Mouse (Mus musculus): ENCODE measurements around the gene Kirrel.

Gene Kirrel

DNA sequence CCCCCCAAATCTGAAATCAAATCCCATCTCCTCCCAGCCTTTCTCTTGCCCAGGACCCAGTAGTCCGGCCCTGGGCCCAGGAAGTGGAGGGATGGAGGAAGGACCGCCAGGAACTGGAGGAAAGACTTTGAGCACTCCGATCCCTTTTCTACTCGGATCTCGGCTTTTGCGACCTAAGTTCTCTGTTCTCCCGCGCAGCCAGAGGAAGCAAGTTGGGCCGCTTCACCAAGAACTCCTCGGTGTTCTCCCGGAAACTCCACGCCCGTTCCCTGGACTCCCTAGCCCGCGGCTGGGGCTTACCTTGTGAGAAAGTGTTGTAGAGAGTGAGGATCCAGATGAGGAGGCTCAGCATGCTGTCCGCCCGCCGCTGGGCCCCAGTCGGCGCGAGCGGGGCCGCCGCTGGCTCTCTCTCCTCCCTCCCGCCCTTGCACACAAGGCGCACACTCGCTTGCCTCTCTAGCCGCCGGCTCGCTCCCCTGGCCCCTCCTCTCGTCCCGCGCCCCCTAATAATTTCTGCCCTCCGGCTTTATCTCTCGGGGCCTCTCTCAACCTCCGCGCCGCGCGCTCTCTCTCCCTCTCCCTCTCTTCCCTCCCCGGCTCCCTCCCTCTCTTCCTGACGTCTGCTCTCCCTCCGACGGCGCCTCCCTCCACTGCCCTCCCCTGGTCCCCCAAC lies at the start of gene Kirrel:
Gene Kirrel, minus strand, starts transcription at position 652 of the 673 bp plus-strand sequence.
- DNase-seq (ENCODE audit: low spot score) = peak; percentile 84

DNA sequence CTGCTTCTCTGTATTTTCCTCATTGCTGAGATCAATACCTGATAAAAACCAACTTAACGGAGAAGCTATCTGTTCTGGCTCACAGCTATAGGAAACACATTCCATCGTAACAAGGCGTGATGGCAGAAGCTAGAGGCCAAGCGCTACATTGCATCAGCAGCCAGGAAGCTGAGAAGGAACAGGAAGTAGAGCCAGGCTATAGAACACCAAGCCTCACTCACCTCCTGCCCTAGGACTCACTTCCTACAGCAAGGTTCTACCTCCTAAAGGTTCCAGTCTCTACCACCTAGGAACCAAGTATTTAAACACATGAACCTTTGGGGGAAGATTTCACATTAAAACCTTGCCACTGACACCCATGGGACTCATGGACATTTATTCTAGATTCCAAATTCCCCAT lies 49.1 kb upstream of the Kirrel start:
- DNase-seq (ENCODE audit: low spot score) = no peak

DNA sequence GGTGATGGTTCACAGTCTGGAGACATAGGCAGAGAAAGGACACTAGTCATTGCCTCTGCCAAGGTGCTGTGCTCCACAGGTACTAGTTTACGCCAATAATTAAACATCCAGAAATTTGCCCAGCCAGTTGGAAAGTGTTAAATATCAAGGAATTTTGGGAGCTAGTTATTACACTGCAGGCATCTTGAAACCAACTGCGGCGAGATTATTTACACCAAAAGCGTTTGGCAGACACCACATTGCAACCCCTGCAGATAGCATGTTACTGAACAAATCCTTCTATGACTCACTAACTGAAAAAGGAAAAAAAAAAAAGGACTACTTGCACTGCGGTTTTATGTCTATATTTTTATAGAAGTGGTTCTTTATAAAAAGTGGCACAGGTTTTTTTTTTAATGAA lies 47.8 kb upstream of the Kirrel start:
- no peak for DNase-seq (ENCODE audit: low spot score)

DNA sequence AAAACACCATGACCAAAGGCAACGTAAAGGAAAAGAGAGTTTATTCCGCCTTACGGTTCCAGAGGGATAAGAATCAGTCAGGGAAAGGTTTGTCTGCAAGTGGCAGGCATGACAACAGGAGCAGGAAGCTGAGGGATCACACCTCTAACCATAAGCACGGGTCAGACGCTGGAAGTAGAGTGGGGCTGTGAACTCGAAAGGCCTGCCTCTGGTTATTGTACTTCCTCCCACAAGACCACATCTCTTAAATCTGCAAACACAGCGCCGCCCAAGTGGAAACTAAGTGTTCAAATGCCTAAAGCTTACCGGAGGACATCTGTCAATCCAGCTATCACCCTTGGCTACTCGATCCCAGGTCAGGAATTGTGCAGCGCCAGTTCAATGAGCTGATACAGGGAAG lies 40.6 kb upstream of the Kirrel start:
- DNase-seq (ENCODE audit: low spot score) = no peak

DNA sequence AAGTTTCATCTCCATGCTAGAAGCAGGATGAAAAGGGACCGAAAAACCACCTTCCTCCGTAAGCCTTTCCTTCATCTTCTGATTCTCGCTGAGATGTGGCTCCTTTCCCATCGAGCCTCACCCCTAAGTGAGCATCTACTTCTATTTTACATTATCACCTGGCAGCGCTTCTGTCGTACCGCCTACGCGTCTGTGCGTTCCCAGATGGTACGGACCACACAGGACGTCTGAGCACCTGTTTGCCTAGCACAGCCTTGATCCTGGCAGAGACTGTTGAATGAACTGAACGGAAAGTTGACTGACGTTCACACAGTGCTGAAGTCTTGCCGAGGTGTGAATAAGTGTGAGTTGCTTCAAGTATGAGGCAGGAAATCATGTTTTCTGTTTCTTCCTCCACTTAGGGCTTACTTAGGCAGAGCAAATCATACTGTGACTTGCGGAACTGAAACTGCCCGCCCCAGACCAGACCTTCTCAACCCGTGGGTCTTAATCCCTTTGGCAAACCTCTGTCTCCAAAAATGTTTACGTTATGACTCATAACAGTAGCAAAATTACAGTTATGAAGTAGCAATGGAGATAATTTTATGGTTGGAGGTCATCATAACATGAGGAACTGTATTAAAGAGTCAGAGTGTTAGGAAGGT lies 39.8 kb upstream of the Kirrel start:
- DNase-seq (ENCODE audit: low spot score) = no peak

DNA sequence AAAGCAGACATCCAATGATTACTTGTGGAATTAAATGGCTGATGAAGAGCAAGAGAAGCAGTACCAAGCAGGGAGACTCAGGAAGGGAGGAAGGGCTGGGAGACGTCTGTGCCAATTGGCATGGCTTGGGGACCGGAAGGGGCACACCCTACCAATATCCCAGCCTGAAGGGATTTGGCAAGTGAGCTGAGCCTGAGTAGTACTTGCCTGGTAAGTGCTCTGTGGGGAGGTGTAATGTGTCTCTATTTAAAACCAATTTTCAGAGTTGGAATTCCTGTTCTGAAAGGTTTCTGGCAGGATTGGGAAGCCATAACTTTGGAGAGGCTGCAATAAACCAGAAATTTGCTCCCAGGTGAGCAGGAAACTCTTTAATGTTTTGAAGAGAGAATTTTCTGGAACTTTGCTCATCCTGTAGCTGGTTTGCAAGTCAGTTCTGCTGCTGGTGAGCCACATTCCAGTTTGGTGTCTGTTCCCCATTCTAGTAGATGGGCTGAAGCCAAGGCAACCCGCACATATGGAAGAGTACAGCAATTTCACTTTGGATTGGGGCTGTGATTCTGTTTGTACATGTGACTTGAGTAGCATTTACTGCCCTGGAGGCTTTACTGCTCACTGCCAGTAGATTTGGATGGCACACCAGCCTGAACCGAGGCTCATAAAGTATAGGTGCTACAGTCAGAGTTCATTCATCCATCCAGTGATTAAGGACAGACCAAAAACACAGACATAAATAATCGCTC lies 32.0 kb upstream of the Kirrel start:
- DNase-seq (ENCODE audit: low spot score) = no peak

GRCm38 (mm10) chr3:87196637-87197036 lies 22.1 kb upstream of the Kirrel start:
- no peak for DNase-seq (ENCODE audit: low spot score)

DNA sequence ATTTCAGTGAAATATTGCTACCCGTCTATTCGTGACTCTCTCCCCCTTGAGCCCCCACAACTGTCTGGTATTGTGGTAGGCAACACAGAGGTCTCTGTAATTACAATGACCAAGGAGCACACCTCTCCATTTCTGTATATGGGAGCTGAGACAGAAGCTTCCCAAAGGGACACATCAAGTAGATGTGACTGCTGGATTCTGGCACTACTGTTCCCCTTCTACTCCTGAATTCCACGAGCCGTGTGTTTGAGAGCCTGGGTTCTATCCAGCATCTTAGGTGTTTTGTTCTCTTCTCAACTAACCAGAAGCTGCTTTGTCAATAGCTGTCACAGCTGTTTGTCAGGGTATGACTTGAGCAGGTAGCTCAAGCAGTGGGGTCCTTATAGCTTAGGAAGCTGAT lies 20.5 kb upstream of the Kirrel start:
- no peak for DNase-seq (ENCODE audit: low spot score)

- no peak for DNase-seq (ENCODE audit: low spot score)
Observed at GRCm38 (mm10) chr3:87194591-87194990, 20.0 kb upstream of the Kirrel start.

- DNase-seq (ENCODE audit: low spot score) = no peak
Observed at GRCm38 (mm10) chr3:87193756-87194155, 19.2 kb upstream of the Kirrel start.

DNA sequence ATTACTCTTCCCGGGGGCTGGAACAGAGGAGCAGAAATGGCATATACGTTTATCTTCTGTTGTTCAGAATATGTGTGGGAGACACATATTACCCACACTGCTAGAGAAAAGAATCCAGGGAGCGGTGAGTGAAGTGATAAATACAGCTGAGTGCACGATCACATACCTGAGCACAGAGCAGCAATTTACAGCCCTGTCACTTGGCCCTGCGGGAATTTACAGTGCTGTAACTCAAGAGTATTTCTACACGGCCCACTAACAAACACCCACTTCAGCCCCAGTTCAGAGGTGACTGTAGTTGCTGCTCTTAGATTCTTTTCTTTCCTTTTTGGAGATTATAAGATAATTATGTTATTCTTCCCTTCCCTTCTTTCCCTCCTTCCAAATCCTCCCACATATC lies 18.8 kb upstream of the Kirrel start:
- DNase-seq (ENCODE audit: low spot score) = no peak

- DNase-seq (ENCODE audit: low spot score) = no peak
Observed at GRCm38 (mm10) chr3:87176687-87177086, 2.1 kb upstream of the Kirrel start.

- no peak for DNase-seq (ENCODE audit: low spot score)
Observed at GRCm38 (mm10) chr3:87175438-87175815, 880 bp upstream of the Kirrel start.

GRCm38 (mm10) chr3:87174769-87175437 lies 356 bp upstream of the Kirrel start:
- no peak for DNase-seq (ENCODE audit: low spot score)

DNA sequence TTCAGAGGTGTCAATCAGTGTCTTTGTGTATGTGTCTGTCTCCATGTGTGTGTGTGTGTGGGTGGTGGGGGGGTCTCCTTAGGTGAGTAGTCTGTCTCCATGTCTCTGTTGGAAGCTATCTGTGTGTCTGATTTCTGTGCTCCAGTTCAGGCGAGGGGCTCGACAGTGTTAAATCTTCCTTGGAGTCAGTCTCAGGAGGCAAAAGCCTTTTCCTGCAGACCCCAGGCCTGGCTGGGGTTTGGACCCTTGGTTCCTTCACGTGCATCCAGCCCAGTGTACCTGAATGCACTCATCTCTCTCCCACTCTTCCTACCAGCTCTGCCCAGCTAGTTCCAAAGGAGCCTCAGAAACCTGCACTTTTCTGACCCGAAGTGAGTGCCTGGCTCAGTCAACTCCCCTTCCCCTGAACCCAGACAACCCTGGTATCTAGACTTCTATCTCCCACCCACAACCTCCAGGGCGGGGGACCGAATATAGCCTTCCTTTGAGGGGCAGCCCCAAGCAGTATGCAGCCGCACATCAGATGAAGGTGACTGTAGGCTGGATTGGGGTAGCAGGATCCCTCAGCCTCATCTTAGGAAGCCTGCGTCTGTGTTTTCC lies 961 bp downstream of the Kirrel start:
- no peak for DNase-seq (ENCODE audit: low spot score)

DNA sequence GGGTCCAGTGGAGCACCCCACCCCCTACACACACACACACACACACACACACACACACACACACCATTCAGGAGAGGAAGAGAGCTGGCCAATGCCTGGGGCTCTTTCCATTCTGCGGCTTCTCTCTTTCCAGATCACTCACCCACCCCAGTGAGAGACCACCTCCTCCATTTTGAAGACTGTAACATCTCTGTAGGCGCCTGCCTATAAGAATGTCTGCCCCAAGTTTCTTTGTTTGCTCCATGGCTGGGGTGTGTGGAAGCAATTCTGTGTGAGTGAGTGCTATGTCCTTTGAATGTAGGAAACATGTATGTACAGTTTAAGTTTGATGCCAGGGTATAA lies 1.5 kb downstream of the Kirrel start:
- no peak for DNase-seq (ENCODE audit: low spot score)

GRCm38 (mm10) chr3:87172351-87173102 lies 2.0 kb downstream of the Kirrel start:
- DNase-seq (ENCODE audit: low spot score) = no peak

- DNase-seq (ENCODE audit: low spot score) = no peak
Observed at GRCm38 (mm10) chr3:87171201-87172100, 3.1 kb downstream of the Kirrel start.

- DNase-seq (ENCODE audit: low spot score) = no peak
Observed at GRCm38 (mm10) chr3:87169402-87170015, 5.0 kb downstream of the Kirrel start.

- no peak for DNase-seq (ENCODE audit: low spot score)
Observed at GRCm38 (mm10) chr3:87168756-87169155, 5.8 kb downstream of the Kirrel start.
